Mouse (Mus musculus) limb, embryonic 14.5 days (tissue): Measurements from ENCODE around the gene Jkamp. TPM values are rescaled to one million over a fixed set of nuclear protein-coding genes. Genes with fewer than 3 reads are reported as not detected.

Source experiments
- ATAC-seq: fragments of 200-750 bp; cut with Nextera tagmentation; 2 replicates; pipeline ENCODE4 v1.8.0; 2017; ENCODE audit warnings: low read depth, moderate number of reproducible peaks, moderate TSS enrichment; ENCODE audit not compliant: low FRiP score
- DNase-seq: peaks from one replicate; pipeline ENCODE4 v3.0.0-alpha.2; 2015; ENCODE audit warnings: low spot score
- H3K27ac ChIP-seq: fragments of 300-500 bp; sonication (generic); replicated peaks from 2 replicates; pipeline ENCODE4 v1.5.1; 2014; ENCODE audit warnings: low read depth, mild to moderate bottlenecking, low read length, moderate library complexity, mixed read lengths
- H3K27me3 ChIP-seq: fragments of 300-500 bp; sonication (generic); 2 replicates; pipeline ENCODE4 v1.6.1; 2014; ENCODE audit warnings: low read length, mixed read lengths; ENCODE audit not compliant: control insufficient read depth, insufficient read depth
- H3K36me3 ChIP-seq: fragments of 300-500 bp; sonication (generic); 2 replicates; pipeline ENCODE4 v1.6.1; 2014; ENCODE audit warnings: mild to moderate bottlenecking, low read length, moderate library complexity, mixed read lengths; ENCODE audit not compliant: control insufficient read depth, insufficient read depth
- H3K4me1 ChIP-seq: fragments of 300-500 bp; sonication (generic); 2 replicates; pipeline ENCODE4 v1.6.1; 2014; ENCODE audit warnings: antibody characterized with exemption, low read length, mixed read lengths; ENCODE audit not compliant: control insufficient read depth, insufficient read depth
- H3K4me2 ChIP-seq: fragments of 300-500 bp; sonication (generic); replicated peaks from 2 replicates; pipeline ENCODE4 v1.6.1; 2014; ENCODE audit warnings: low read depth, mild to moderate bottlenecking, low read length, moderate library complexity; ENCODE audit not compliant: severe bottlenecking
- H3K4me3 ChIP-seq: fragments of 300-500 bp; sonication (generic); replicated peaks from 2 replicates; pipeline ENCODE4 v1.5.1; 2014; ENCODE audit warnings: low read length
- H3K9ac ChIP-seq: fragments of 300-500 bp; sonication (generic); 2 replicates; pipeline ENCODE4 v1.6.1; 2014; ENCODE audit warnings: mild to moderate bottlenecking, low read depth, low read length, moderate library complexity; ENCODE audit not compliant: severe bottlenecking
- H3K9me3 ChIP-seq: fragments of 300-500 bp; sonication (generic); 2 replicates; pipeline ENCODE4 v1.6.1; 2016; ENCODE audit warnings: low read length; ENCODE audit not compliant: control insufficient read depth
- POLR2A ChIP-seq: fragments of 200-500 bp; IDR thresholded peaks from 2 replicates; pipeline ENCODE4 v1.8.0; 2012; ENCODE audit warnings: inconsistent platforms, mild to moderate bottlenecking, moderate library complexity, borderline replicate concordance; ENCODE audit not compliant: insufficient read depth, insufficient read length; ENCODE audit errors: extremely low read depth
- WGBS: fragments of 180-500 bp; shearing (Covaris S2); extraction: QIAGEN DNeasy Blood & Tissue Kit; methylation state at CpG from one replicate; pipeline ENCODE4 v1.1.7; 2014; 5-methylcytosine and 5-hydroxymethylcytosine counted together
- polyA plus RNA-seq, 2 experiments: library from polyadenylated mRNA; depleted of rRNA in 1 of 2; stranded (reverse) in 1 of 2; unstranded in 1 of 2; fragments of >200 nt; fragmentation: Nextera tagmentation in 1 of 2; extraction: Ambion mirVana in 1 of 2; gene quantifications; 2 replicates each; pipeline versions ENCODE4 v1.2.1 to v1.2.3; 2012 to 2014

The Jkamp gene
- polyA plus RNA-seq, 2 experiments, result 63.3 to 67.3 TPM

GRCm38 (mm10) chr12:72053851-72054250 lies 31.5 kb upstream of the Jkamp start:
- H3K27ac ChIP-seq, result no peak overlapping the region
- no peak overlapping the region for H3K4me2 ChIP-seq
- no peak overlapping the region for H3K9ac ChIP-seq
- WGBS, result 28% methylated on average over 6 of the region's 6 CpGs
- no peak for TF ChIP-seq POLR2A
- H3K4me3 ChIP-seq, result no peak overlapping the region
- no peaks in the 10 kb centered on the region for H3K9me3 ChIP-seq
- H3K27me3 ChIP-seq, result no peaks in the 10 kb centered on the region
- DNase-seq, result no peak
- no peaks in the 10 kb centered on the region for H3K36me3 ChIP-seq
- H3K4me1 ChIP-seq, result no peaks in the 10 kb centered on the region
- no peak for ATAC-seq

GRCm38 (mm10) chr12:72057780-72058179 lies 27.6 kb upstream of the Jkamp start:
- no peak for DNase-seq
- Histone ChIP-seq H3K4me2 (no peak overlapping the region), H3K9me3 (no peaks in the 10 kb centered on the region), H3K36me3 (no peaks in the 10 kb centered on the region), H3K9ac (no peak overlapping the region), H3K4me1 (no peaks in the 10 kb centered on the region), H3K4me3 (no peak overlapping the region), H3K27ac (no peak overlapping the region), H3K27me3 (no peaks in the 10 kb centered on the region)
- no peak for TF ChIP-seq POLR2A
- 83% methylated on average over 1 of the region's 1 CpGs for WGBS
- no peak for ATAC-seq

- WGBS, result 7% methylated on average over 40 of the region's 40 CpGs
- Histone ChIP-seq H3K36me3 (peaks cover 3% of the 10 kb centered on the region; the same call in 1 of the 2 replicates), H3K9me3 (no peaks in the 10 kb centered on the region), H3K4me3 (peak overlapping the region; percentile 68), H3K27ac (no peak overlapping the region), H3K4me2 (peak overlapping the region; percentile 98), H3K9ac (peak overlapping the region; percentile 55), H3K4me1 (peaks cover 8% of the 10 kb centered on the region; the same call in 1 of the 2 replicates), H3K27me3 (peaks cover 23% of the 10 kb centered on the region)
- ATAC-seq, result peak; percentile 38
- TF ChIP-seq POLR2A, result no peak
- DNase-seq, result no peak
Measured at GRCm38 (mm10) chr12:72069626-72070326, 15.6 kb upstream of the Jkamp start.

GRCm38 (mm10) chr12:72070327-72071269 lies 14.8 kb upstream of the Jkamp start, which contains the start of gene Gpr135:
Gpr135 (minus strand) TSS chr12:72071125.
- Histone ChIP-seq H3K36me3 (peaks cover 3% of the 10 kb centered on the region; the same call in 1 of the 2 replicates), H3K9ac (peak within 1 kb of the TSS; percentile 55), H3K9me3 (no peaks in the 10 kb centered on the region), H3K27ac (no peak within 1 kb of the TSS), H3K27me3 (peaks cover 23% of the 10 kb centered on the region), H3K4me2 (peak within 1 kb of the TSS; percentile 98), H3K4me1 (peaks cover 8% of the 10 kb centered on the region; the same call in 1 of the 2 replicates), H3K4me3 (peak within 1 kb of the TSS; percentile 68)
- under 1% methylated on average over 78 of the region's 94 CpGs for WGBS
- DNase-seq, result peak; percentile 81
- peak; percentile 87 for ATAC-seq
- TF ChIP-seq POLR2A, result 0 out of 2 replicates have a peak, but pooled peaks have one; percentile 15

GRCm38 (mm10) chr12:72078248-72078647 lies 7.1 kb upstream of the Jkamp start:
- Histone ChIP-seq H3K27ac (no peak overlapping the region), H3K27me3 (no peaks in the 10 kb centered on the region), H3K36me3 (peaks cover 3% of the 10 kb centered on the region; the same call in 1 of the 2 replicates), H3K9me3 (no peaks in the 10 kb centered on the region), H3K4me1 (0 out of 2 replicates have a peak, but pooled peaks cover 3% of the 10 kb centered on the region), H3K4me3 (no peak overlapping the region), H3K4me2 (no peak overlapping the region), H3K9ac (no peak overlapping the region)
- WGBS, result 96% methylated on average over 3 of the region's 3 CpGs
- no peak for TF ChIP-seq POLR2A
- DNase-seq (no peak), ATAC-seq (no peak)
